Comparison of ENCODE assay signal across 17 mouse cellular contexts in the genomic region with DNA sequence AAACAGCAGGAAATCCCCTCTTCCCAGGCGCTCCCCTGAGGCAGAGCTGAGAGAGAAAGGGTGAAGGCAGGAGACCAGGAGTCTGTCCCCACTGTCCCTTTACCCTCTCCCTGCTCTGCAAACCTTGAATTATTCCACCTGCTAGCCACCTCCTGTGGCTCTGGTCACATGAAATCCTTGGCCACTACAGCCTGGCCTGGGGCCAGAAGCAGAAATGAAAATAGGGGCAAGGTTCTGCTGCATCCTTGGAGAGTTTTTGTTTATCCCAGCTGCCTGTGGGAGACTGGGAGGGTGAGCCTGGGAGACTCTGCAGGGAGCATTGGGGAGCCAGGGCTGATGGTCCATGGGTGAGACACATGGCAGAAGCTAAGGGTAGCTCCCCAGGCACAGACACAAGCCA.
DNase-seq lines count a peak whose midpoint lies in the region; ATAC-seq lines count a peak whose summit lies in the region.
"Had no signal": no experiment of that assay in that cellular context is flagged by ENCODE, and none has a peak within 500 bp of the region (broad histone marks: within the 10 kb centered on the region; RNA-seq: fewer than 3 reads in every experiment).

No protein-coding gene starts in this region.

- no peaks in the 10 kb centered on the region; the same call in 1 of the 2 replicates for H3K9me3 ChIP-seq in midbrain, embryonic 11.5 days (ENCODE audit: control insufficient read depth, low read length)
- no peaks in the 10 kb centered on the region for H3K9me3 ChIP-seq in midbrain, embryonic 14.5 days (ENCODE audit: control insufficient read depth, low read length)
- no peaks in the 10 kb centered on the region for H3K9me3 ChIP-seq in hindbrain, embryonic 11.5 days (ENCODE audit: control insufficient read depth, low read length)

- 85% methylated on average over 1 of the region's 1 CpGs for WGBS in midbrain, embryonic 11.5 days
- WGBS in midbrain, embryonic 14.5 days, result 53% methylated on average over 1 of the region's 1 CpGs
- WGBS in hindbrain, embryonic 11.5 days, result 60% methylated on average over 1 of the region's 1 CpGs

- no peak overlapping the region for H3K27ac ChIP-seq in midbrain, embryonic 11.5 days (ENCODE audit: low read depth, low read length)
- H3K27ac ChIP-seq in midbrain, embryonic 14.5 days (replicated peaks; ENCODE audit: low read depth, low read length), result no peak overlapping the region
- H3K27ac ChIP-seq in hindbrain, embryonic 11.5 days (ENCODE audit: low read depth, low read length), result no peak overlapping the region
- H3K27ac ChIP-seq: heart, embryonic 13.5 days; hindbrain, embryonic 10.5 days; midbrain, embryonic 10.5 days had no signal

- no peak overlapping the region for H3K4me2 ChIP-seq in midbrain, embryonic 11.5 days
- H3K4me2 ChIP-seq in midbrain, embryonic 14.5 days (ENCODE audit: low read length), result no peak overlapping the region
- no peak overlapping the region for H3K4me2 ChIP-seq in hindbrain, embryonic 11.5 days (replicated peaks; ENCODE audit: low read depth, low read length)
- H3K4me2 ChIP-seq: heart, embryonic 13.5 days had no signal

- H3K9ac ChIP-seq in midbrain, embryonic 11.5 days (ENCODE audit: low read length), result no peak overlapping the region
- no peak overlapping the region for H3K9ac ChIP-seq in midbrain, embryonic 14.5 days (replicated peaks; ENCODE audit: low read length)
- no peak overlapping the region for H3K9ac ChIP-seq in hindbrain, embryonic 11.5 days (ENCODE audit: low read depth, low read length)
- H3K9ac ChIP-seq: heart, embryonic 13.5 days had no signal

- H3K4me1 ChIP-seq in midbrain, embryonic 11.5 days (ENCODE audit: control insufficient read depth, insufficient read depth, low read length), result no peaks in the 10 kb centered on the region
- H3K4me1 ChIP-seq in midbrain, embryonic 14.5 days (ENCODE audit: control insufficient read depth, insufficient read depth, low read length), result peaks cover 6% of the 10 kb centered on the region
- no peaks in the 10 kb centered on the region for H3K4me1 ChIP-seq in hindbrain, embryonic 11.5 days (replicated peaks; ENCODE audit: control insufficient read depth, insufficient read depth, low read length)

- DNase-seq in midbrain, embryonic 11.5 days (ENCODE audit: low spot score, missing footprints), result peak; percentile 26
- no peak for DNase-seq in midbrain, embryonic 14.5 days
- peak; percentile 61 for DNase-seq in adrenal gland, adult 8-10 months
- peak; percentile 77 for DNase-seq in kidney, postnatal 10 days
- DNase-seq in spleen, postnatal 36 days (ENCODE audit: low spot score in 2 of 2), result no peak
- DNase-seq in hindbrain, embryonic 11.5 days (ENCODE audit: low spot score), result no peak
- DNase-seq in layer of hippocampus, postnatal 10 days (ENCODE audit: low spot score in 2 of 2), result no peak
- DNase-seq: cerebellum, adult 9-10 months; layer of hippocampus, adult 9-11 months; lung, postnatal 36 days; right cerebral cortex, postnatal 14 days had no signal

- ATAC-seq in midbrain, embryonic 11.5 days (ENCODE audit: low FRiP score), result no peak
- ATAC-seq in midbrain, embryonic 14.5 days (ENCODE audit: low FRiP score, low TSS enrichment), result no peak
- no peak for ATAC-seq in hindbrain, embryonic 11.5 days (ENCODE audit: low FRiP score)
- ATAC-seq: forebrain, embryonic 14.5 days; intestine, embryonic 16.5 days had no signal

- H3K4me3 ChIP-seq in midbrain, embryonic 11.5 days (ENCODE audit: low read depth, low read length), result no peak overlapping the region
- no peak overlapping the region for H3K4me3 ChIP-seq in midbrain, embryonic 14.5 days (replicated peaks; ENCODE audit: low read depth, low read length)
- H3K4me3 ChIP-seq in hindbrain, embryonic 11.5 days (ENCODE audit: low read depth, low read length), result no peak overlapping the region
- H3K4me3 ChIP-seq: heart, embryonic 13.5 days; hindbrain, embryonic 10.5 days; midbrain, embryonic 10.5 days; myocyte had no signal

- H3K36me3 ChIP-seq in midbrain, embryonic 11.5 days (ENCODE audit: control insufficient read depth, insufficient read depth, low read length), result no peaks in the 10 kb centered on the region
- no peaks in the 10 kb centered on the region for H3K36me3 ChIP-seq in midbrain, embryonic 14.5 days (ENCODE audit: control insufficient read depth, insufficient read depth, low read length)
- H3K36me3 ChIP-seq in hindbrain, embryonic 11.5 days (ENCODE audit: control insufficient read depth, insufficient read depth, low read length), result no peaks in the 10 kb centered on the region
- H3K36me3 ChIP-seq: heart, embryonic 13.5 days; hindbrain, embryonic 10.5 days; midbrain, embryonic 10.5 days had no signal

- peaks cover 5% of the 10 kb centered on the region; the same call in 1 of the 2 replicates for H3K27me3 ChIP-seq in midbrain, embryonic 11.5 days (ENCODE audit: control insufficient read depth, insufficient read depth, low read length)
- H3K27me3 ChIP-seq in midbrain, embryonic 14.5 days (ENCODE audit: control insufficient read depth, insufficient read depth, low read length), result peaks cover 5% of the 10 kb centered on the region; the same call in 1 of the 2 replicates
- peaks cover 12% of the 10 kb centered on the region for H3K27me3 ChIP-seq in hindbrain, embryonic 11.5 days (ENCODE audit: control insufficient read depth, insufficient read depth, low read length)

Comparison
In these comparisons a context has a peak if more than half of its experiments do, and no peak if none do; other contexts are left out.
1. DNase-seq: peak in midbrain, embryonic 11.5 days (single experiment), adrenal gland, adult 8-10 months (single experiment) and kidney, postnatal 10 days (single experiment); none in midbrain, embryonic 14.5 days (single experiment), spleen, postnatal 36 days (0 of 2), hindbrain, embryonic 11.5 days (single experiment) and layer of hippocampus, postnatal 10 days (0 of 2).